Mouse (Mus musculus) cerebellum, adult 8-10 months (tissue): ENCODE measurements around the gene Kcnk1.

Experiments used
- DNase-seq: peaks from one replicate; pipeline ENCODE4 v3.0.0; 2022

Kcnk1 gene

GRCm38 (mm10) chr8:125995101-125995986 lies at the start of gene Kcnk1:
Kcnk1 (plus strand) TSS chr8:125995170.
- peak; percentile 87 for DNase-seq

- no peak for DNase-seq
Observed at GRCm38 (mm10) chr8:125948696-125949308, 46.2 kb upstream of the Kcnk1 start.

- peak; percentile 87 for DNase-seq
Observed at GRCm38 (mm10) chr8:125950007-125950940, 44.7 kb upstream of the Kcnk1 start.

- DNase-seq: peak; percentile 79
Observed at GRCm38 (mm10) chr8:125955671-125956070, 39.3 kb upstream of the Kcnk1 start.

GRCm38 (mm10) chr8:125956796-125957195 lies 38.2 kb upstream of the Kcnk1 start:
- no peak for DNase-seq

- no peak for DNase-seq
Observed at GRCm38 (mm10) chr8:125957226-125957993, 37.6 kb upstream of the Kcnk1 start.

GRCm38 (mm10) chr8:125957994-125958368 lies 37.0 kb upstream of the Kcnk1 start:
- no peak for DNase-seq

- DNase-seq: peak; percentile 85
Observed at GRCm38 (mm10) chr8:125959363-125959771, 35.6 kb upstream of the Kcnk1 start.

GRCm38 (mm10) chr8:125960037-125960436 lies 34.9 kb upstream of the Kcnk1 start:
- DNase-seq: peak; percentile 67

GRCm38 (mm10) chr8:125961790-125962189 lies 33.2 kb upstream of the Kcnk1 start:
- no peak for DNase-seq

- DNase-seq: peak; percentile 59
Observed at GRCm38 (mm10) chr8:125963807-125964211, 31.2 kb upstream of the Kcnk1 start.

GRCm38 (mm10) chr8:125971336-125971735 lies 23.6 kb upstream of the Kcnk1 start:
- no peak for DNase-seq

GRCm38 (mm10) chr8:125975981-125976380 lies 19.0 kb upstream of the Kcnk1 start:
- no peak for DNase-seq

- DNase-seq: peak; percentile 59
Observed at GRCm38 (mm10) chr8:125980826-125981225, 14.1 kb upstream of the Kcnk1 start.

- DNase-seq: no peak
Observed at GRCm38 (mm10) chr8:125983515-125983914, 11.5 kb upstream of the Kcnk1 start.

- DNase-seq: no peak
Observed at GRCm38 (mm10) chr8:125984140-125984539, 10.8 kb upstream of the Kcnk1 start.

- no peak for DNase-seq
Observed at GRCm38 (mm10) chr8:125985364-125985763, 9.6 kb upstream of the Kcnk1 start.

GRCm38 (mm10) chr8:125986999-125987589 lies 7.9 kb upstream of the Kcnk1 start:
- no peak for DNase-seq

GRCm38 (mm10) chr8:125987996-125988395 lies 7.0 kb upstream of the Kcnk1 start:
- no peak for DNase-seq

- DNase-seq: no peak
Observed at GRCm38 (mm10) chr8:125993636-125994035, 1.3 kb upstream of the Kcnk1 start.

- peak; percentile 62 for DNase-seq
Observed at GRCm38 (mm10) chr8:125996031-125996839, 1.3 kb downstream of the Kcnk1 start.
